Mouse (Mus musculus): ENCODE measurements around the gene Dock7. TPM values are rescaled to one million over a fixed set of nuclear protein-coding genes. Genes with fewer than 3 reads are reported as not detected.
A peak's percentile ranks its signal among the peaks of the same experiment; 100 is the strongest.

Dock7 gene
- 60.9 and 61.3 TPM in 2 replicates for polyA plus RNA-seq (2012; rRNA removed)

GRCm38 (mm10) chr4:99120211-99121122, at the start of gene Dock7:
Gene Dock7 (minus strand): TSS chr4:99120915.
- peak; percentile 26 to 79 for DNase-seq (ENCODE audit: extremely low spot score in 1 of 2, low spot score in 1 of 2)

GRCm38 (mm10) chr4:99168869-99169268, 48.2 kb upstream of the Dock7 start:
- DNase-seq (ENCODE audit: extremely low spot score in 1 of 2, low spot score in 1 of 2): no peak

- DNase-seq (ENCODE audit: extremely low spot score in 1 of 2, low spot score in 1 of 2): no peak
Observed at GRCm38 (mm10) chr4:99163547-99163946, 42.8 kb upstream of the Dock7 start.

- no peak for DNase-seq (ENCODE audit: extremely low spot score in 1 of 2, low spot score in 1 of 2)
Observed at GRCm38 (mm10) chr4:99163001-99163400, 42.3 kb upstream of the Dock7 start.

- DNase-seq (ENCODE audit: extremely low spot score in 1 of 2, low spot score in 1 of 2): peak in 1 of 2 experiments; percentile 41
Observed at GRCm38 (mm10) chr4:99161457-99161971, 40.8 kb upstream of the Dock7 start.

GRCm38 (mm10) chr4:99160899-99161298, 40.2 kb upstream of the Dock7 start:
- no peak for DNase-seq (ENCODE audit: extremely low spot score in 1 of 2, low spot score in 1 of 2)

- no peak for DNase-seq (ENCODE audit: extremely low spot score in 1 of 2, low spot score in 1 of 2)
Observed at GRCm38 (mm10) chr4:99160414-99160813, 39.7 kb upstream of the Dock7 start.

- DNase-seq (ENCODE audit: extremely low spot score in 1 of 2, low spot score in 1 of 2): no peak
Observed at GRCm38 (mm10) chr4:99158495-99158894, 37.8 kb upstream of the Dock7 start.

GRCm38 (mm10) chr4:99156641-99157307, 36.1 kb upstream of the Dock7 start:
- no peak for DNase-seq (ENCODE audit: extremely low spot score in 1 of 2, low spot score in 1 of 2)

GRCm38 (mm10) chr4:99151885-99152558, 31.3 kb upstream of the Dock7 start:
- DNase-seq (ENCODE audit: extremely low spot score in 1 of 2, low spot score in 1 of 2): no peak

- no peak for DNase-seq (ENCODE audit: extremely low spot score in 1 of 2, low spot score in 1 of 2)
Observed at GRCm38 (mm10) chr4:99151434-99151833, 30.7 kb upstream of the Dock7 start.

GRCm38 (mm10) chr4:99143323-99143722, 22.6 kb upstream of the Dock7 start:
- no peak for DNase-seq (ENCODE audit: extremely low spot score in 1 of 2, low spot score in 1 of 2)

GRCm38 (mm10) chr4:99141578-99141977, 20.9 kb upstream of the Dock7 start:
- no peak for DNase-seq (ENCODE audit: extremely low spot score in 1 of 2, low spot score in 1 of 2)

GRCm38 (mm10) chr4:99141171-99141570, 20.5 kb upstream of the Dock7 start:
- DNase-seq (ENCODE audit: extremely low spot score in 1 of 2, low spot score in 1 of 2): no peak

GRCm38 (mm10) chr4:99137986-99138641, 17.4 kb upstream of the Dock7 start:
- DNase-seq (ENCODE audit: extremely low spot score in 1 of 2, low spot score in 1 of 2): no peak

- no peak for DNase-seq (ENCODE audit: extremely low spot score in 1 of 2, low spot score in 1 of 2)
Observed at GRCm38 (mm10) chr4:99134522-99134921, 13.8 kb upstream of the Dock7 start.

- no peak for DNase-seq (ENCODE audit: extremely low spot score in 1 of 2, low spot score in 1 of 2)
Observed at GRCm38 (mm10) chr4:99133326-99133725, 12.6 kb upstream of the Dock7 start.

- DNase-seq (ENCODE audit: extremely low spot score in 1 of 2, low spot score in 1 of 2): no peak
Observed at GRCm38 (mm10) chr4:99132686-99133085, 12.0 kb upstream of the Dock7 start.

- DNase-seq (ENCODE audit: extremely low spot score in 1 of 2, low spot score in 1 of 2): no peak
Observed at GRCm38 (mm10) chr4:99131227-99131653, 10.5 kb upstream of the Dock7 start.

GRCm38 (mm10) chr4:99123546-99123945, 2.8 kb upstream of the Dock7 start:
- DNase-seq (ENCODE audit: extremely low spot score in 1 of 2, low spot score in 1 of 2): no peak
